Mouse (Mus musculus) lung, postnatal 10 days (tissue): ENCODE results near the gene Ly6g6d.
"Not testable (repeated sequence)": the region's sequence is repeated elsewhere in the genome, so short reads cannot be mapped to it uniquely, and the experiment has no call there.

Experiments
- DNase-seq: peaks from one replicate; pipeline ENCODE4 v3.0.0; 2021

Ly6g6d gene

DNA sequence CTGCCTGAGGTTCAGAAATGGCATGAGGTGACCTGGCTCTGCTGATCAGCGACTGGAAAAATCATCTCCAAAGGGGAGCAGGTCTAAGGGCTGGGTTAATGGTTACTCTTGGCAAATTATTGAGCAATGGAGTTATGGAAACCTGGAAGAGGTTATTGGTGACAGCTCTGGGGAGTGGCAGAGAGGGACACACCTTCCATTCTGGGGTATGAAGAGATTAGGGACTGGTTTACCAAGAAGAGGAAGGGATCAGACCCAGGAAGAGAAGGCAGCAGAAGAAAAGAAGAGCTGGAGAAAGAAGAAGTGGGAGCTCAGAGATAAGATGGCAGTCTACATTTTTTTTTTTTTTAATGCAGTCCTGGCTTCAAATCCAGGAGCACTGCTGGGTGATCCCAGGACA lies 30.2 kb downstream of the Ly6g6d start:
- no peak for DNase-seq

DNA sequence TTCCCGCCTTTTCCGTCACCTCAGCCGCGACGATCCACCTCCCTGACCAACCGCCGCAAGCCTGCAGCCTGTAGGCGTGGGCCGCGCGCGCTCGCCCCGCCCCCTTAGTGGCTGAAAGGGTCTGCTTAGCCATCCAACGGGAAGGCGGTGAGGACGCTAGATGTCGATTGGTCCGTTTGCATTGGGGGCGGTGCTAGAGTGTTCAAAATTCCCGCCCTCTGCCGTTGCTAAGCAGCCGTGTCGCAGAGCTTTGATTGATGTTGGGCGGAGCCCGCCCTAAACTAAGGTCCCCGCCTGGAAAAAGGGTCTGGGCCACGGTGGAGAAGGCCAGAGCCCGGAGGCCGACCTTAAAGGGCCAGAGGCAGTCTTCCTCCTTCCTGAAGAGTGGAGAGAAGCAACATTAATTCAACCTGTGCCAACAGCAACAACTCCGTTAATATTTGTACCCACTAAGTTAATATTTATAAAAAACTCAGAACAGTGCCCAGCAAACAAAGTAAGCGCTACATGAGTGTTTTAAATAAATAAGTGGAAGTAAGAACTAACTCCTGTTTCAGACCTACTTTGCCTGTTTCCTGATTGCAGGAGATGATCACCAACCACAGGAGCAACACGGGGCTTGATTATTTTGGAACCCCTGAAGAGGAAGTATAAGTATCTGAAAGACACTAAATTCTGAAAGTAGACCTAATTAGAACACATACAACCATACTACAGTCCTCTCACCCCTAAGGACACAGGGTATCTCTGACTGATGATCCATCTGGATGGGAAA lies 31.0 kb downstream of the Ly6g6d start, which contains the start of gene Msh5:
Msh5 (minus strand) TSS at position 65 of the 775 bp plus-strand sequence.
- DNase-seq, result peak; percentile 98

DNA sequence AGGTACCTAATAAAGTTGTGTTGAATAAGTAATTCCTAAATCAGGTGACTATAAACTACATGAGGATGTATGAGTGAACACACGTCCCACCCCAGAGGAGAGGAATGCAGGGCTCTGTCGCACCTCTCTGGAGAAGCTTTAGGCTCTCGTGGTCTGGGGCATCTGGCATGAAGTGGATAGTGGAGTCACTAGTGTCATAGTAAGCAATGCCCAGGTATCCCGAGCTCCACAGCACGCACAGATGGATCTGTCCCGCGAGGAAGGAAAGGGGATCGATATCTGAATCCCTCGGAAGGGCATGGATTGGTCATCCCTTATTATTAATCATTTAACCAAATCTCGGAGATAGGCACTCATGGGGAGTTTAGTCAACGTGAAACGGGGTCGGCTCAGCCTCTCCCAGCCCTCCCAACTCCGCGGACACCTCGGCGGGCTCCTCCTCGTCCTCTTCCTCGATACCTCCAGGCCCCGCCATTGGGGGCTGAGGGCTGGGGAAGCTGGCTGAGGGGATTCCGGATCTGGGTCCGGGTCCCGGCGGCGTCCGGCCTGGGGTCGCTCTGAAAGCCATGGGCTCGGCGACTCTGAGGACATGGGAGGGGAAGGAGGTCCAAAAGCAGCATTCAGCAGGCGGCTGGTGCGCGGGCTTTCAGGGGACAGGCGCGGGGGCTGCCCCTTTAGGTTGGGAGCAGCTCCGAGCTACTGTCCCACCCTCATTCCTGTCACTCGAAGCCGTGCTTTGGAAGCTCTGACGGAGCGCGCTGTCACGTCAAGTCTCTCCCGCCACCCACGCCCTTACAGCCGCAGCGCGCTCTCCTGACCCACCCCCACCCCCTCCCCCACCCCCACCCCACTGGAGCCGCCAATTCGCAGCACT lies 31.8 kb downstream of the Ly6g6d start:
- no peak for DNase-seq

DNA sequence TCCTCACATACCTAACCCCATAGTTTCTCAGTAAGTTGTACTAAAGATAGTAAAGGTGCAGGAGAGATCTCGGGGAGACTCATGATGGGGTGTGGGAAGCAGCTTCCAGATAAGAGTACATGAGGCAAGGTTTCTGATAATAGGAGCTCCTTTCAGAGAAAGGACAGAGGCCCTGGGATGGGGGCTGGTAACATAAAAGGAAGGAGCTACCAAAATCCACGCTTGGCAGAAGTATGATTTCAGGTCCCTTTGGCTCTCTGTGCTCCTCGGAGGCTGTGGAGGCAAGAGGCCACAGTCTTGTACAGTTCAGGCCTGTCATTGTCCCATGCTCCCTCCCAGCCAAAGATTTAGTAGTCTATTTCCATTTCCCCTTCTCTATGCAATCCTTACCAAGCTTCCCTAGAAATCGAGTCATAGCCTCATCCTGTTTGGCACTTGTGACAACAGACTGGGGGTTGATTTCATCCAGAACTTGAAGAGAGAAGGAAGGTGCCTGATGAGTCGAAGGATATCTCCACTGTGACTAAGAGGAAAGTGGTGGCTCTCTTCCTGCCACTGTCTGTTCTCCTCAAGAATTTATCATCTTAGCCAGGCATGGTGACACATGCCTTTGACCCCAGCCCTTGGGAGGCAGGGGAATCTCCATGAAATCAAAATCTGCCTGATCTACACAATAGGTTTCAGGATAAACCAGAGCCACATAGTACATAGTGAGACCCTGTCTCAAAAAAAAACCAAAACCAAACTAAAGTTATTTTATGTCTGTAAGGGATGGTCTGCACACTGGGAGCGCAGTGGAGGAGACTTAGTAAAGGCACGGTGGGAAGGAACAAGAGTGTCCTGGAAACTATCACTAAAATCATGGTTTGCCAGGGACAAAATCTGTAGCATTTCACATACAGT lies 32.7 kb downstream of the Ly6g6d start:
- no peak for DNase-seq

DNA sequence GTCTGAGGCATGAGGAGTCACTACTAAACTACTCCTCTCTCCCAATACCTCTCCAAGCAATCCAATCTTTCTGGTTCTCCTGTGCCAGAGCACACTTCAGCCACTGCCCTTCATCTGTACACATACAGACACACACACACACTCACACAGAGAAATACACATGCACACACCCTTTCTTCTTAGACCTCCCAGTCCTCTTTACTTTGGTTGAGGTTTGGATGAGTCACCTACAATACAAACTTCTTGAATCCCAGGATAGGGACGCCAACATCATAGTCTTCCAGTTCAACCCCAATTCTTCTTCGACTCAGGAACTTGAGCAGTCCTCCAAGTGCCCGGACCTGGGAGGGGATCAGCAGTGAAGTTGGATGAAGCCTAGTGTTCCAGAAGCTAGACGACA lies 34.1 kb downstream of the Ly6g6d start:
- no peak for DNase-seq

DNA sequence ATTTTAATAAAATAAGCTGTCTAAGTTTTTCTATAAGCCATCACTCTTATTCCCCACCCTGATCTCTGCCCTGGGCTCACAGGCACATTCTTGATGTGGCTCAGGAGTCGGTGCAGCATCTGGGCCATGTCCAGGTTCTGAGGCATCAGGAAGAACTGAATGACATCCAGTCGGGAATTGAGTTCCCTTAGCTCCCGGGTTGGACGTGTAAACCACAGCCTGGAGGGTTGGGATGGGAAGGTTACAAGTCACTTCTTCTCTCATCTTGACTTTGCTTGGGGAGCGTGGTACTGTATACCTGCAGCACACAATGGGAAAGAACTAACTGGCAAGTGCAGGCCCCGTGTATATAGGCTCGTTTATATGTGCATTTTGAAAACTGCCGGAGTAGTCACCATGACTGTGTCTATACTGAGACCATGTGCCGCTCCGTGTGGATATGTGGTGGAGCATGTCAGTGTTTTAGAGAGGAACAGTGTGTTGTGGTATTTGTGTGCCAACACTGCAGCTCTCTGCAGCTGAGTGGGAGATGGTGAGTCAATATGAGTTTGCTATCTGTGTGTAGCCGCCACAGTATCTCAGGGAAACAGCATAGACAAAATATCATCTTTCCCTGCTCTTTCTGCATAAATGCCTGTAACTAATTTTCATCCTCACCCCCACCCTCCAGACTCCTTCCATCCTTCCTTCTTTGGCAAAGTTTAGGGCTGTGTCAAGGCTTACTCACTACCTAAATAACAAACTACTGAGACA lies 38.6 kb downstream of the Ly6g6d start:
- no peak for DNase-seq

DNA sequence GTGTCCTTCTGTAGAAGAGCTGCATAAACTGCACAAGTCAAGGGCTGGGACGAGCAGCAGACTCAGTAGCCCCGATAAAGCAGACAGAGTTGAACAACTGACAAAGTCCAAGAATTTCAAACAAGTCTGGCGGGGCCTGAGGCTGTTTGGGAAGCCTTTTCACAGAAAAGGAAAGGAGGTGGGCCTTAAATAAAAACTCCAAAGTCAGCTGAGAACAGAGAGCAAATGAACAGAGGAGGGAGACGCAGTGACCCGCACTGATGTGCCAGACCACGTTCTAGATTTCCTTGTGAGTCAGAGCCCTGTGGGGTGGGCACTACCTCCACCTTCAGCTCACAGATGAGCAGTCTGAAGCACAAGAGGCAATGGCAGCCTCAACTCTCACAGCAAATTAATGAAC lies 43.0 kb downstream of the Ly6g6d start:
- no peak for DNase-seq

DNA sequence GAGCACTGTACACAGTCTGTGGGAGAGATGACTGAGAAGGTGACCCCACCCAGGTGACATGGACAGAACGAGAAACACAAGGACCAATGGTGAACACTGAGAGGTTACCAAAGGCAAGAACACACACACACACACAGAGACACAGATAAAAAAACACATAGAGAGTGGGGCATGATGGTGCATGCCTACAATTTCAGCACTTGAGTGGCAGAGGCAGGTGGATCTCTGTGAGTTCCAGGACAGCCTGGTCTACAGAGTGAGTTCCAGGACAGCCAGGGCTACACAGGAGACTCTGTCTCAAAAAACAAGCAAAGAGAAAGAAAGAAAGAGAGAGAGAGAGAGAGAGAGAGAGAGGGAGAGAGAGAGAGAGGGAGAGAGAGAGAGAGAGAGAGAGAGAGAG lies 44.2 kb downstream of the Ly6g6d start:
- not testable (repeated sequence) for DNase-seq

DNA sequence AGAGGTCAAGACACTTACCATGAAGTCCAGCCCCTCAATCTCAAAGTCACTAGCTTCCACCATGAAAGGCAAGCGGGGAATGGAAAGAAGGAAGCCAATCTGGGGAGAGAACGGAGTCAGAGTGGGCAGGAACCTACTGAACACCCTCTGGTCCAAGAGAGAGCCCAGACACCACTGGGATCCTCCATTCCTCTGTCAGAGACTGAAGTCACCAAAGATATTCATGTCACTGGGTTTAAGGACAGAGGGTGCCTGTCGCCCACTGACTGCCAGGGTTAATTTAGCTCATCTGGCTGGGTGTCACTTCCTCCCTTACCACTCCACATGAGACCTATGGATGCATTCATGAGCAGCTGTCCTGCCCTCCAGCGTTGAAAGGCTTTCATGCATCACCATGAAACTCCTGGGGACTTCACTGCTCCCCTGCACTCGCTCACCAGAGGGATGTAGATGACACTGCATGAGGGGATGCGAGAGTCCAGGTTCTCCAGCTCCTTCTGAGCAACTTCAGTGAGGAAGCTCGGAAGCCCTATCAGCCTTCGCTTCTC lies 45.5 kb downstream of the Ly6g6d start:
- no peak for DNase-seq

DNA sequence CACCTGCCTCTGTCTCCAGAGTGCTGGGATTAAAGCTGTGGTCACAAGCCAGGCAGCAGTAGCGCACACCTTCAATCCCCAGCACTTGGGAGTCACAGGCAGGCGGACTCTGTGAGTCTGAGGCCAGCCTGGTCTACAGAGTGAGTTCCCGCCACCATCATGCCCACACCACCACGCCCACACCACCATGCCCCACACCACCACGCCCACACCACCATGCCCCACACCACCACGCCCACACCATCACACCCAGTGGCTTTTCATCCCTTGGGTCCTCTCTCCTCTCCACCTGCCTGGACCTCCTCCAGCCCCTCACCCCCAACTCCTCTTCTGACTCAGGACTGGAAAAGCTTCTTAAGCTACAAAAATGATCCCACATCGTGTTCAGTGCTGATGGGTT lies 46.0 kb downstream of the Ly6g6d start:
- DNase-seq, result no peak

DNA sequence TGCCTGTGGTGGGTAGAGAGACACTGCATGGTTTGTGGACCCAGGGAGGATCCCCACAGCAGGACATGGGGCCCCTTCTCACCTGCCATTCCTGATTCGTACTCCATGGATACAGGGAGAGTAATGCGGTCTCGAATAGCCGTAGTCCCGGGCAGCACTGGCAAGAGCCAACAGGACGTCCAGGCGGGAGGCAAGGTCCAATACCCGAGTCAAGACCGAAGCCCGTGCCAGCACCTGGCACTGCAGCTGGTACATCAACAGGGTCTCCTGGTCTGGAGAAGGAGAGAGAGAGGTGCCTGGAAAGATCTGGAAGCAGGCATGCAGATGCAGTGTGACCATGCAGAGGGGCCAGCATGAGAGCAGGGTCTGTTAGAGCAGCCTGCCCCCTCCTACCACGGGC lies 46.6 kb downstream of the Ly6g6d start:
- no peak for DNase-seq

DNA sequence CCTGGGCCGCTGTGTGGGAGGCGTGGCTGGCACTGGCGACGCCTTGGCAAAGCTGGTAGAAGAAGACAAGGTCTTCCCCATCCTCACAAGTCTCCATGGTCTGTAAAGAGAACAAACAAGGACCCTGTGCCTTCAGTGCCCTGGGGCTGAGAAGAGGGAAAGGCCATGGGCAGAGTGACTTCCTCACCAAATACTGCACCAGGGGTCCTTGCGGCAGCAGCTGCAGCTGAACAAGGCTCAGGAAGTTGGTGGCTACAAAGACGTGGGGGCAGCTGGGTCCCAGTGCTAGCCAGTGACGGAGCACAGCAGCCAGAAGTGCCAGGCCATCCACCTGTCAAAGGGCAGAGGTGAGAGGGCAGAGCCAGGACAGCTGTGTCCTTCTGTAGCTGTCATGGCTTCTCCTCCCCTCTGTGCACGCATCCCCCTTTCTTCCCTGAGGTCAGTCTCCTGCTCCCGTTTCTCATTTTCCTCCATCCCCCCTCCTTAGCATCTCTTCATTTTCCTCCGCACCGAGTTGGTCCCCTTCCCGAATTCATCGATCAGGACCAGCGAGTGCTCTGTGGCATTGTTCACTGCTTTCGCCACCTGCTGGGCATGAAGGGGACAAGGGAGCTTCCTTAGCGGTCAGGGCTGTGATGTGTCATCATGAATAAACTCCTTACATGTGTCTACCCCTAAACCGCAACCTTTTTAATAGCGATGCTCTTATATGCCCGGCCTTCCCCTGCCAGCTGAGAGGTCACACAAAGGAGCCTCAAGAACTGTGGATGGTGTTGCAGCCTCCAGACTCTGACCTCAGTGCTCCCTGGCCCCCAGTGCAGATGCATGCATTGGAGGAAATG lies 48.0 kb downstream of the Ly6g6d start:
- DNase-seq, result peak; percentile 42

DNA sequence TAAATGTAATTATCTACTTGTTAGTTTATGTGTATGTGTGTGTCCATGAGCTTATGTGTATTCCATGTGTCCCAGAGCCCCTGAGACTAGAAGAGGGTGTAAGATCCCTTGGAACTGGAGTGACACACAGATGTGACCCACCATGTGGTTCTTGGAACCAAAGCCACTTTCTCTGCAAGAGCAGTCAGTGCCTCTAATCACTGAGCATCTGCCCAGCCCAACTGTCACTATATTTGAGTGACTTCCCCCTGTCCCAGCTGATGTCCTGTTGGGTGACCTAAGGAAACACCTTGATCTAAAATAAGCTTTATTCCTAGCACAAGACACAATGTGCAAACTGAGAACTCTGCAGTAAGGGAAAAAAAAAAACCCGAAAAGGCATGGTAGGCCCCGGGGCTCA lies 49.5 kb downstream of the Ly6g6d start:
- DNase-seq, result no peak

DNA sequence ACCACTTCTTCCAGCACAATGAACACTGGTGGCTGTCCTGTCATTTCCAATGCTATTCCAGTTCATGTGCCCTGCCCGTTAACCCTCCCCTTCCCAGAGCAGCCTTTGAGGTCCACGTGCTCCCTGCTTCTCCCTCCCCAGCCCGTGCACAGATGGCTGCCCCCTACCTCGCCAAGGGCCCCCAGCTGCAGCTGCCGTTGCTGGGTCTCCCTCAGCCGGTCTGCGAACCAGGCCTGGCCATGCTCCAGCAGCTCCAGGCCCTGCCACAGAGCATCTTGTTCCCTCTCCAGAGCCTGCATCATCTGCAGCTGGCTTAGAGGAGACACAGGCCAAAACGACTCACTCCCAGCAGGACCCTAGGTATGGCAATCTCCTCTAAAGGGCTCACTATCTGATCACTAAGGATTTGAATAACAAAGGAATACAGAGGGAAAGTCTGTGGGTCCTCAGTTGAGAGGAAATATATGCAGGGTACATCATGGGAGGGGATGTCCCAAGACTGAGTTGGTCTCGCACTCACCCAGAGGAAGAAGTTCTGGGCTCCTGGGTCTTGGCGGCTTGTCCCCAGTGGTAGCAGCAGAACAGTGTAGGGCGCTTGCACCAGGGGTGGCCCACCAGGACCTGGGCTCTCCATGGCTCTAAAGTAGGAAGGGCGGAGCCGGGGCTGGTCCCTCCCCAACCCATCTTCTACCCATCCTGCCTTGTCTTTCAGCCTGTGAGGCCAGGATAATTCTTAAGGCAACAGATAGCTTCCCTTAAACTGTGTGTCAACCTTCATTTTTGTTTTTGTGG lies 50.4 kb downstream of the Ly6g6d start, which contains the start of gene Sapcd1:
Sapcd1 (minus strand) TSS at position 740 of the 792 bp plus-strand sequence.
- no peak for DNase-seq

DNA sequence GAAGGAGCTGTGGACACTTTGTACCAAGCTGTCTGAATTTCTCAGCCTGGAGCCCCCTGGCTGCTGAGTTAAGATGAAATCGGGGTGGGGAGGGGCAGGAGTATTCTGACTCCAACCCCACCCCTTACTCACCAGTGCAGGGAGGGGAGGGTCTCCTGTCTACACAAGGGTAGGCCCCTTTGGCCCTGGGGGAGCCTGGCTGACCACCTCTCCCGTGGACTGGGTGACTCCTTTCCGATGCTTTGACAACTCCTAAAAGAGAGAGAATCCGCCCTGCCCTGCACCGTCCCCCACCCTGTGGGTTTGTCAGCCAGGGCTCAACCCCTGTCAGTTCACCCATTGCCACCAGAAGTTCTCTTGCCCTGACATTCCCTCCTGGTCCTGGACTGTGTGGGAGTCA lies 51.7 kb downstream of the Ly6g6d start:
- no peak for DNase-seq

DNA sequence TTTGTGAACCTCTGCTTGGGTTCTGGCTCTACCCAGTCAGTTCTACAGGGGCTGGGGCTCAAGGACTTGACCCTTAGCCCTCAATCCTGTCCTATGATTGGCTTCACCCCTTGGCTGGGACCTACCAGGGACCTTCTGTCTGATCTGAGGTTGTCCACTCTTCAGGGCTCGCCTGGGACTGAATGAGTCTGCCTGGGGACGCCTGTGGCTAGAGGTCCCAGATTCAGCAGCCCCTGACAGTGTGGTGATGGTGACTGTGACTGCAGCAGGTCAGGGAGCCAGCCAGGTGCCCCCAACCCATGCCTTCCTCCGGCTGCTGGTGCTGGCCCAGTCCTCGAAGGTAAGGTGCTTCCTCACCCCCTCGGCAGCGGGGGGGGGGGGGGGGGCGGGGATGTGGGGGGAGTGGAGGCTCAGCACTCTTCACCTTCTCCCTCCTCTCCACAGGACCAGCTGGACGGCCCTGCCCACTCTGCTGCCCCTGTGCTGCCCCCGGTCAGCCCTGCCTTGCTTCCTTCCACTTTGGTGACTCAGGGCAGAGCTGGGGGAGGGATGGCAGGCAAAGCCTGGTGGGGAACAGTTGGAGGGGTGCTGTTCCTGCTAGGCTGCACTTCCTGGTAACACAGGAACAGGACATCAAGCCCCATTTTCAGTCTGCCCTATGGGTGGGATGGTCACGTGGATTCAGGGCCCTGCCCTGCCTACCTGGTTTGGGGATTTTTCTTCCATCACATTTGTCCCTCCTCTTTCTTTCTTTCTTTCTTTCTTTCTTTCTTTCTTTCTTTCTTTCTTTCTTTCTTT lies 53.0 kb downstream of the Ly6g6d start:
- DNase-seq, result peak; percentile 50

DNA sequence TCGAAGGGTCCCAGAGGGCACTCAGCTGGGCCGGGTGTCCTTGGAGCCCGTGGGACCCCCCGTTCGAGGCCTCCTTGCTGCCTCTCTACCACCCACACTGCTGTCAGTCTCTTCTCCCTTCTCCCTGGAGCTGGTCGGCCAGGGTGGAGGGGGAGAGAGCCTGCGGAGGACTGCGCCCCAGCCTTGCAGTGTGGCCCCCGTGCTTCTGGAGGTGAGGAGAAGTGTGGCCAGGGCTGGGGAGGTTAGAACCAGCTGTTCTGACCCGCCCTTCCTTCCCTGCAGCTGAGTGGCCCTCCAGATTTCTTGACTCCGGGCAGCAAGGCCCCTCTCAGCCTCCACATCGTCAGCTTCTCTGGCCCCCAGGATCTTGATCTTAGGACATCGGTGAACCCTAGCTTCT lies 53.6 kb downstream of the Ly6g6d start:
- no peak for DNase-seq

DNA sequence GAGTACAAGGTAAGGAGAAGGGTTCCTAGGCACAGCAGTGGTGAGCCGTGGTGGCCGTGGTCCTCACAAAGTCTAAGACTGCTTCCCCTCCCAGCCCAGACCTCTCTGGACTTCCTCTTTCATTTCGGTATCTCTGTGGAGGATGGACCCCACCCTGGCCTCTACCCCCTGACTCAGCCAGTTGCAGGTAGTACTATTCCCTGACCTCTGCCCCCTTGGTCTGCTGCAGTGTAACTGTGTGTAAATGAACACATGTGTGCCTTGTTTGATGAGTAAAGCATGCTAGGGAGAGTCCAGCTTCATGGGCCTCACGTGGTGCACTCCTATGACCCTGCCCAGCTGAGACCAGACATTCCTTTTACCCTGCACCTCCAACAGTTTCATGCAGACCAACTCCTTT lies 54.1 kb downstream of the Ly6g6d start:
- DNase-seq, result no peak

DNA sequence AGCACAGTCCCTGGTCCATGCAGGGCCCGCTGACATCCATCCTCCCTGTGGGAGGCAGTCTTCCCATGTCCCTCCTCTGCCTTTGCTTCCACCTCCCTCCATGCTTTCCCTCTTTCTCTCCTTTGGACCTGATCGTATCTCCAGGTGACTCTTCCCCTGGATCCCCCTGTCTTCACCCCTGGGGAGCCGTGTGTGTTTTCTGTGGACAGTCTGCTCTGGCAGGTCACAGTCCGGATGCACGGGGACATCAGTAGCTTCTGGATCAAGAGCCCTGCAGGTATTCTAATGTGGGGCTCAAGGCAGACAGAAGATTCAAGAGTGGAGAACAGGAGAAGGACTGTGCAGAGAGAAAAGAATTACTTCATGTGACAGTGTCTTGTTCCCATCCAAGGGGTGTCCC lies 54.6 kb downstream of the Ly6g6d start:
- no peak for DNase-seq
